In the genomic region with DNA sequence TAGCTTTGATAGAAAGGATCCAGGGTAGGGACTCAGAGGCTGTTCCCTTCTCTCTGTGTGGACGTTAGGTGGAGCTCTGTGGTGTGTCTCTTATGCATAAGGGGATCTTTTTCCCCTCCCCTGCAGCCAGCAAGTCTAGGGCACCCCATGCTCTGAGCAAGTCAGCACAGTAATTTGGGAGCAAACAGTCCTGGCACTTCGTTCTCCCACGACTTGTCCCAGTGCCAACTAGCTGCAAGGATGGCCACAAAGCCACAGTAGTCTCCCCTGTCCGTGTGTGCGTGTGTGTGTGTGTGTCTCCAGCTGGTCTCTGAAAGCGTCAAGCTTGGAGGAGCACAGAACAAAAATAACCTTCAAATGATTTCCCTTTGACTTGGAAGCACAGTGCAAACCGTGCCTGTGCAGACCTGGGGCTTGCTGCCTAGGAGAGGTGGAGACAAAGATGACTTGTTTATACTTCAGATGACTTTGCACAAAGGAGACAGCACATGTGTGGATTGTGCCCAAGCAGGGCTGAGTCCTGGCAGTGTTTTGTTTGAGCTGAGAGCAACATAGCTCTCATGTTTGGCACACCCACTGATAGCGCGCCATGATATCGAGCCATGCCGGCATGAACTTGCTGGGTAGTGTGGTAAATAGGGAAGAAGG, we compare ENCODE assay signal across 8 mouse cellular contexts. TPM values are rescaled to one million over a fixed set of nuclear protein-coding genes. Genes with fewer than 3 reads are reported as not detected.
A peak's percentile ranks its signal among the peaks of the same experiment; 100 is the strongest.
DNase-seq lines count a peak whose midpoint lies in the region; ATAC-seq and TF ChIP-seq lines count a peak whose summit lies in the region.

No protein-coding gene starts in this region.

- 63% methylated on average over 11 of the region's 11 CpGs for WGBS in forebrain, embryonic 16.5 days
- WGBS in hindbrain, embryonic 10.5 days: 80% methylated on average over 11 of the region's 11 CpGs
- WGBS in midbrain, embryonic 13.5 days: 75% methylated on average over 11 of the region's 11 CpGs

- no peak overlapping the region for H3K9ac ChIP-seq in forebrain, embryonic 16.5 days (replicated peaks; ENCODE audit: low read depth, low read length)
- H3K9ac ChIP-seq in midbrain, embryonic 13.5 days (replicated peaks): no peak overlapping the region

- 0 out of 2 replicates have a peak, but pooled peaks cover 8% of the 10 kb centered on the region for H3K4me1 ChIP-seq in forebrain, embryonic 16.5 days (replicated peaks; ENCODE audit: control insufficient read depth, insufficient read depth, low read length)
- peaks cover 16% of the 10 kb centered on the region for H3K4me1 ChIP-seq in hindbrain, embryonic 10.5 days (replicated peaks)
- peaks cover 10% of the 10 kb centered on the region for H3K4me1 ChIP-seq in midbrain, embryonic 13.5 days (replicated peaks)

- ATAC-seq in Patski: peak; percentile 91
- ATAC-seq in forebrain, embryonic 16.5 days: peak; percentile 54
- peak; percentile 44; the same call in 1 of the 2 replicates for ATAC-seq in midbrain, embryonic 13.5 days
- no peak for ATAC-seq in CD4-positive, CD25-positive, alpha-beta regulatory T cell, adult 4 months

- CTCF ChIA-PET in Patski (lab: Charles Lee): interaction anchor here (0.8 to 2.4 kb wide), 7 partner anchors 10 to 99 kb away, joined by 3 to 13 read pairs (median 5); no protein-coding TSS in a partner anchor

- peak; percentile 58 for TF ChIP-seq CTCF in Patski (IDR thresholded peaks at IDR 0.05)

- H3K9me3 ChIP-seq in forebrain, embryonic 16.5 days (ENCODE audit: control insufficient read depth, low read length): no peaks in the 10 kb centered on the region
- no peaks in the 10 kb centered on the region for H3K9me3 ChIP-seq in hindbrain, embryonic 10.5 days
- no peaks in the 10 kb centered on the region for H3K9me3 ChIP-seq in midbrain, embryonic 13.5 days

- H3K4me2 ChIP-seq in forebrain, embryonic 16.5 days (ENCODE audit: low read length): no peak overlapping the region
- no peak overlapping the region for H3K4me2 ChIP-seq in midbrain, embryonic 13.5 days (replicated peaks)

- H3K4me3 ChIP-seq in forebrain, embryonic 16.5 days (replicated peaks; ENCODE audit: low read length): no peak overlapping the region
- no peak overlapping the region for H3K4me3 ChIP-seq in hindbrain, embryonic 10.5 days
- no peak overlapping the region for H3K4me3 ChIP-seq in midbrain, embryonic 13.5 days (replicated peaks)

- H3K27ac ChIP-seq in forebrain, embryonic 16.5 days (ENCODE audit: low read length): no peak overlapping the region
- peak overlapping the region; percentile 80 for H3K27ac ChIP-seq in hindbrain, embryonic 10.5 days
- no peak overlapping the region for H3K27ac ChIP-seq in midbrain, embryonic 13.5 days

- POLR2A ChIA-PET in Patski (lab: Charles Lee): interaction anchor here (1.2 kb wide), 1 partner anchor 90 kb away, joined by 3 read pairs; no protein-coding TSS in a partner anchor

- no peaks in the 10 kb centered on the region for H3K36me3 ChIP-seq in forebrain, embryonic 16.5 days (ENCODE audit: control insufficient read depth, insufficient read depth)
- H3K36me3 ChIP-seq in hindbrain, embryonic 10.5 days: no peaks in the 10 kb centered on the region
- no peaks in the 10 kb centered on the region for H3K36me3 ChIP-seq in midbrain, embryonic 13.5 days

- DNase-seq in B cell, adult 2 months: peak; percentile 2 to 3
- peak; percentile 91 for DNase-seq in Patski (ENCODE audit: low read depth, low spot score)
- DNase-seq in hindbrain, embryonic 10.5 days (ENCODE audit: low spot score): no peak
- DNase-seq in layer of hippocampus, adult 9-11 months: peak; percentile 61
- DNase-seq in urinary bladder, adult 18-20 months (ENCODE audit: low spot score in 2 of 2): peak; percentile 71 to 80

- H3K27me3 ChIP-seq in Patski: no peaks in the 10 kb centered on the region
- no peaks in the 10 kb centered on the region for H3K27me3 ChIP-seq in forebrain, embryonic 16.5 days (replicated peaks; ENCODE audit: control insufficient read depth, insufficient read depth, low read length)
- no peaks in the 10 kb centered on the region for H3K27me3 ChIP-seq in hindbrain, embryonic 10.5 days (ENCODE audit: insufficient read depth, poor library complexity, severe bottlenecking)
- no peaks in the 10 kb centered on the region for H3K27me3 ChIP-seq in midbrain, embryonic 13.5 days

- in situ Hi-C loops in Patski (cut with MboI; ENCODE audit: low pct_unique_long_range_greater_than_20kb): loop anchor here (10.0 kb wide), 1 partner anchor 87 kb away; no protein-coding TSS in a partner anchor

RNA-seq across cellular contexts. Expression of a gene that starts 19.7 kb away (rescaled TPM):
- not detected for polyA plus RNA-seq in Patski (2021)
- polyA plus RNA-seq in forebrain, embryonic 16.5 days (2015; fragmentation: Nextera tagmentation; extraction: Ambion mirVana): 4.6 and 5.6 TPM in 2 replicates
- 0.56 and 0.72 TPM in 2 replicates for polyA plus RNA-seq in hindbrain, embryonic 10.5 days (2016; fragmentation: Nextera tagmentation; extraction: Ambion mirVana)
- polyA plus RNA-seq in midbrain, embryonic 13.5 days (2015; fragmentation: Nextera tagmentation; extraction: Ambion mirVana): 1.8 and 2.5 TPM in 2 replicates
- polyA plus RNA-seq in CD4-positive, CD25-positive, alpha-beta regulatory T cell, adult 4 months (2017; shearing (Covaris generic)): under 1 TPM in 1 of 2 experiments, not detected in 1; 0.15 TPM

RNA-seq across cellular contexts. Expression of a gene that starts 37.7 kb away (rescaled TPM):
- polyA plus RNA-seq in Patski (2021): not detected
- polyA plus RNA-seq in forebrain, embryonic 16.5 days (2015; fragmentation: Nextera tagmentation; extraction: Ambion mirVana): 1.0 and 1.6 TPM in 2 replicates
- polyA plus RNA-seq in hindbrain, embryonic 10.5 days (2016; fragmentation: Nextera tagmentation; extraction: Ambion mirVana): not detected in 2 replicates
- 0.42 and 0.49 TPM in 2 replicates for polyA plus RNA-seq in midbrain, embryonic 13.5 days (2015; fragmentation: Nextera tagmentation; extraction: Ambion mirVana)
- not detected for polyA plus RNA-seq in CD4-positive, CD25-positive, alpha-beta regulatory T cell, adult 4 months (2017; shearing (Covaris generic))
